Mouse (Mus musculus): Measurements from ENCODE around the gene Itgad. TPM values are rescaled to one million over a fixed set of nuclear protein-coding genes. Genes with fewer than 3 reads are reported as not detected.

Gene Itgad
- polyA plus RNA-seq, 1 experiment from 2014 or later, result not detected

- 62% methylated on average over 13 of the region's 13 CpGs for WGBS
- Histone ChIP-seq H3K27me3 (no peaks in the 10 kb centered on the region), H3K36me3 (replicated peaks) (peaks cover 43% of the 10 kb centered on the region), H3K4me3 (replicated peaks) (no peak overlapping the region), H3K9ac (no peak overlapping the region), H3K9me3 (no peaks in the 10 kb centered on the region), H3K4me2 (no peak overlapping the region), H3K27ac (no peak overlapping the region), H3K4me1 (no peaks in the 10 kb centered on the region)
- no peak for ATAC-seq (ENCODE audit: low FRiP score)
These were observed 116.3 kb downstream of the Itgad start for GRCm38 (mm10) chr7:128270431-128270850.

- WGBS, result 92% methylated on average over 9 of the region's 9 CpGs
- Histone ChIP-seq H3K9me3 (no peaks in the 10 kb centered on the region), H3K36me3 (replicated peaks) (peaks cover 53% of the 10 kb centered on the region), H3K9ac (no peak overlapping the region), H3K4me3 (replicated peaks) (no peak overlapping the region), H3K4me2 (no peak overlapping the region), H3K4me1 (no peaks in the 10 kb centered on the region), H3K27me3 (no peaks in the 10 kb centered on the region), H3K27ac (no peak overlapping the region)
- ATAC-seq (ENCODE audit: low FRiP score), result no peak
These were observed 117.3 kb downstream of the Itgad start for GRCm38 (mm10) chr7:128271496-128271895.

Other genes with a start within 250 kb of the Itgad start
- gene Kat8, start 241.9 kb upstream of the Itgad start, polyA plus RNA-seq (2016; fragmentation: Nextera tagmentation; extraction: Ambion mirVana), result 46.6 and 52.4 TPM in 2 replicates
- gene Prss8, start 224.3 kb upstream of the Itgad start, polyA plus RNA-seq (2016; fragmentation: Nextera tagmentation; extraction: Ambion mirVana), result 1.5 and 2.4 TPM in 2 replicates
- gene Prss36, start 207.7 kb upstream of the Itgad start, polyA plus RNA-seq (2016; fragmentation: Nextera tagmentation; extraction: Ambion mirVana), result 8.4 and 9.0 TPM in 2 replicates
- gene Fus, start 186.9 kb upstream of the Itgad start, polyA plus RNA-seq (2016; fragmentation: Nextera tagmentation; extraction: Ambion mirVana), result 517 and 534 TPM in 2 replicates
- gene Pycard, start 160.5 kb upstream of the Itgad start, polyA plus RNA-seq (2016; fragmentation: Nextera tagmentation; extraction: Ambion mirVana), result 3.3 and 5.9 TPM in 2 replicates
- gene Trim72, start 150.4 kb upstream of the Itgad start, polyA plus RNA-seq (2016; fragmentation: Nextera tagmentation; extraction: Ambion mirVana), result not detected in 2 replicates
- 0.54 TPM in 2 replicates for gene Itgam, start 91.7 kb upstream of the Itgad start, polyA plus RNA-seq (2016; fragmentation: Nextera tagmentation; extraction: Ambion mirVana)
- gene Gm49368, start 91.7 kb upstream of the Itgad start, polyA plus RNA-seq (2016; fragmentation: Nextera tagmentation; extraction: Ambion mirVana), result not detected in 2 replicates
- gene Itgax, start 24.8 kb upstream of the Itgad start, polyA plus RNA-seq (2016; fragmentation: Nextera tagmentation; extraction: Ambion mirVana), result 0.23 TPM in 1 of 2 replicates, not detected in the other
- 0.29 TPM in 1 of 2 replicates, not detected in the other for gene Cox6a2, start 52.0 kb downstream of the Itgad start, polyA plus RNA-seq (2016; fragmentation: Nextera tagmentation; extraction: Ambion mirVana)
- 14.0 and 15.4 TPM in 2 replicates for gene Armc5, start 83.0 kb downstream of the Itgad start, polyA plus RNA-seq (2016; fragmentation: Nextera tagmentation; extraction: Ambion mirVana)
- gene 9130023H24Rik, start 83.7 kb downstream of the Itgad start, polyA plus RNA-seq (2016; fragmentation: Nextera tagmentation; extraction: Ambion mirVana), result 11.7 and 12.0 TPM in 2 replicates
- gene Tgfb1i1, start 92.4 kb downstream of the Itgad start, polyA plus RNA-seq (2016; fragmentation: Nextera tagmentation; extraction: Ambion mirVana), result 24.0 and 27.7 TPM in 2 replicates
- not detected in 2 replicates for gene Slc5a2, start 111.3 kb downstream of the Itgad start, polyA plus RNA-seq (2016; fragmentation: Nextera tagmentation; extraction: Ambion mirVana)
- gene BC017158, start 143.8 kb downstream of the Itgad start, polyA plus RNA-seq (2016; fragmentation: Nextera tagmentation; extraction: Ambion mirVana), result 17.3 and 19.1 TPM in 2 replicates